Mouse (Mus musculus) regulatory T cell (primary cell): ENCODE data around the gene Dcbld2.

ENCODE experiments used
- in situ Hi-C: fragments of 300-600 bp; cut with MboI, MseI; formaldehyde crosslinking; loops from one replicate; pipeline ENCODE4 v1.15.1; 2025; ENCODE audit warnings: high pct_unique_total_duplicates

Gene Dcbld2

DNA sequence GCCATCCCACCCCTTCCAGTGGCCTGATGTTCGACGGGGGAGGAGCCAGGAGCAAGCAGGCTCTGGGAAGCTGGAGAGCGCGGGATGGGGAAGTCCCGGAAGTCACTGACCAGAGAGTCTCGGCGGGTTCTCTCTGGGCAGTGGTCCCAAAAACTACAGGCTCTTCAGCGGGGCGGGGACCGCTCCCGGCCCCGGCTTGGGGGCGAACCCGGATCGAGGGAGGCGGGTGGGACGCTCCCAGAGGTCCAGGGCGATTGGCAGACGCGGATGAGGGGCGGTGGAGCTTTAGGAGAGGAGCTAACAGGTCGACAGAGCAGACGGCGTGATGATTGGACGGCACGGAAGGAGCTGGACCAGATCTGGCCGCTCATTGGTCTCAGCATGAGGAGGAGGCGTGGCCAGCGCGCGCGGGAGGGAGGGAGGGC is at the start of gene Dcbld2:
TSS of gene Dcbld2 (plus strand) at position 382 of the 425 bp plus-strand sequence.
- in situ Hi-C loops = loop anchor here (25.0 kb wide), 1 partner anchor 1229 kb away; the partner anchor contains the start of gene Arl6

DNA sequence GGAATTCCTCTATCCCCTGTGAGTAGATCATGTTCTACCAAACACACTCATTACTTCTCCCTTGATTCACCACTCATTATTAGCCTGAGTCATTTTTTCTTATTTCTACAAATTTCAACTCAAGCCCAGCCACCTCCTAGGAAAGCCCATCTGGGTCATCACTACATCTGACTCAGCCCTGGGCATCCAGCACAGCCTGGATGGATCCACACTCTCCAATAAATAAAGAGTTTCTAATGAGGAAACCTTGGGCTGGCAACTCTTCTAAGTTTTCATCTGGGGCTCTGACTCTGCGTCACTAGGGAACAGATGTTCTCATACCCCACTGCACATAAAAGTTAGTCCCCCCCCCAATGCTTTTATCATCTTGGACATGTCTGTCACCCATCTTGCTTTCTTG is 31.1 kb upstream of the Dcbld2 start:
- in situ Hi-C loops = no loop called here

DNA sequence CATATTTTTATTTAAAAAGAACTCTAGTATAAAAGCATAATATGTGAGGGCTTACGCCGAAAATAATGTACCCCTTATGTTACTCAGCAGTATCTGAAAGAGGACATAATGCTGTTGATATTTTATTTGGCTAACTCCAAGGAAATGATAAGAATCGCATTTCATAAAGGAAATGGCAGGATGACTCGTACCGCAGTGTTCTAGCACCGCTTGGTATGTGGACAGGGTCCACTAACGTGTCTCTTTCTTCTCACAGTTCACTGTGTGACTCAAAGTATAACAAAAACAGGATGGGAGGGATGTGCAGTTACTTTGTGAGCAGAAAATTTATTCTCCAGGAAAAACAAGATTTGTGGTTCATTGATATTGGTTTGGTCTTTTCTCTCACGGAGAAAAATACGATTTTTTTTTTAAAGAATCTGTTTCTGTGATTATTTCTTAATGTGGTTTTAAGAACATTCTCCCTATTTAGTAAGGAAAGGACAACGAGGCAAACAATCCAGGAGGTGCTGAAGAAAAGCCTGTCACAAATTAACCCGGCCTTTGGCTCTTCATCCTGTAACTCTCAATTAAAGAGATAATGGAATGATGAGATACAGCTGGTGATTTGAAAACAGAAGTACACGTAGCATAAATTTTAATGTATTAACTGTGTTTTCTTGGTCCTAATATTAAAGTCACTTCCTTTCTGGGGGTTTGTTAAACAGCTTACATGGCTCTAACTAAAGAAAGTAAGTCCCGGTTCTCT is 30.3 kb upstream of the Dcbld2 start:
- in situ Hi-C loops = no loop called here

DNA sequence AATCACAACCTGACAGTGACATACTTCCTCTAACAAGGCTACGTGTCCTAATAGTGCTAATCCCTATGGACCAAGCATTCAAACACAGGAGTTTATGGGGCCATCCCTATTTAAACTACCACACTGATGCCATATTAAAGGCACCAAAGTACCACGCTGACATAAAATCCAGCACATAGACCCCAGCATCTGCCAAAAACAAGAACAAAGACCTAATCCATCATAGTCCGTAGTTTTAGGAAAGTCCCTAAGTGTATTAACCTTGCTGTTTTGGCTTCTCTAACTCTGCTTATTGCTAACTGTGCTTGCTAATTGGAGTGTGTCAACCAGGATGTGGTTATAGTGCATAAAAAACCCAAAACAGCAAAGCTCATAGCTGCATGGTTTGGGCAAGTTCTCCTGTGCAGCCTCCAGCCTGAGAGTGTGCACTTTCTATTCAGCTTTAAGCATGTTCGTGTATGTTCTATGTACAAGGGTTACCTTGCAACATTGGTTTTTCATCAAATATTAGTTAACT is 21.9 kb upstream of the Dcbld2 start:
- in situ Hi-C loops = no loop called here

DNA sequence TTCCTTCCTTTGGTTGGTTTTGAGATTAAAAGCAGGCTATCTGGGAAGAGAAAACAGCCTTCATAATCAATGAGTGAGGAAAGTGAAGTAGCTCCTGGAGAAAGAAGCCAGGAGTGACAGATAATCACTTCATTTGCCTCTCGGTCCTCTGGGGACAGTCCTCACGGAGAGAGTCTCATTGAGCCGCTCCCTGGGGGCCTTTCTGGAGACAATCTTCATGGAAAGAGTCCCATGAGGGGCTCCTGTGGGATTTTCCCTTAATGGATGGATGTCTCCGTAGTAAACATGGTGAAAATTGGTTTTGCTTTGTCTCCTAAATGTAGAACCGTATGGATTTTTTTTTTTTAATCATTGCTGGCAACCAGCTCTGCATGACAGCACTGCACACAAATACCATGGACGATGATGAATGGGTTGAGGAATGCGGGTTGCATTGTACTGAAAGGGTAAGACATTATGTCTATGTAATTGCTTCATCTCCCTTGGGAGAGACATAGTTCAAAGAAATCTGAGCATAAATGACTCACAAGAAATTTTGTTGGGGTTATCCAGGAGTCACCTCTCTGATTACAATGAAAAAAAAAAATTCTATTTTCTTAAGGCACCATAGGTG is 19.0 kb upstream of the Dcbld2 start:
- in situ Hi-C loops = no loop called here

DNA sequence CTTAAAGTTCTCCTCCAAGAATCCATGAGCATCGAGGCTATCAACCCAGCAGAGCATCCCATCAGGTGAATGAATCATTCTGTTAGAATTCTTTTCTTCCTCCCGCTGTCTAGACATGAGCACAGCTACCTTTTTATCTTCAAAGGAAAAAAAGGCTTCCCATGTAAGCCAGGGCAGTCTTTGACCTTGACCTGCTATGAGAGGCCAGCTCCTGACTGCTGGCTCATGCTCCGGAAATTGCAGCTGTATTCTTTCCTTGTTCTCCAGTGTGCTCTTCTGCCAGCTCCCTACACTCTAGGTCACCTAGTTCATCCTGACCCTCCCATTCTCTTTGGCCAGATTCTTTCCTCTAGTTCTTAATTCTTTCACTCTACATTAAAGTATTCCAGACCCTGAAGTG is 15.2 kb upstream of the Dcbld2 start:
- in situ Hi-C loops = no loop called here

DNA sequence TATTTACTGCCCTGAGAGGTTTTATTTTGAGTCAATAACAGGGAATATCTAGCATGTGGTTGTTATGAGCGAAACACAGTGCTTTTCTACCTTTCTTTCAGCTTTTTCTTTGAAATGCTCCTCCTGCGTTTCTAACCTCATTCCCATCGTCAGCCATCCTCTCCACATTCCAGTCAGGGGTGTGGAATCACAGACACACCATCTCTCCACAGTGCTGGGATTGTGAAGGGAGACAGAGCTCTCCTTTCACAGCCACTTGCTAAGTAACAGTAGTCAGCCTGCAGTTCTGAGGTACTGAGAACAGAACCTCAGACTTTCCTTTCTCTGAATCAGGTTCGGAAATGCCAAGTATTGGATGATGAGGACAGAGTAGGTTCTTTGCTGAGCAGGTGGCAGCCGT is 14.1 kb upstream of the Dcbld2 start:
- in situ Hi-C loops = no loop called here

DNA sequence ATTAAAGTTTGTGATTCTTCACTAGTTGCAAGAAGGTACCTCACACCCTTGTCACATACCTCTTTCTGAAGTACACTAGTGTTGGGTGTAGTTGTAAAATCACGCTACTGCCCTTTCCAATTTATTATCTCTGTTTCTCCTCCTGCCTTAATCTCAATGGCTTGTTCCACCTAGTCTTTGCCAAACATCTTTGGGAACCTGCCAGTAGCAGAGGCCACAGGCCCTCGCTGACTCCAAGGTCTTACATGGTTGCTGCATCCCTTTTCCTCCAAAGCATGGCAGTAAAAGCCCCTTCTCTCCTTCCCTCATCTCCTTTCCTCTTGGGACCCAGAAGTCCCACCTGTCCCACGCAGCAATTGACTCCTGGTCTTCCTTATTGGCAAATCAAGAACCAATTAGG is 9.6 kb upstream of the Dcbld2 start:
- in situ Hi-C loops = no loop called here

DNA sequence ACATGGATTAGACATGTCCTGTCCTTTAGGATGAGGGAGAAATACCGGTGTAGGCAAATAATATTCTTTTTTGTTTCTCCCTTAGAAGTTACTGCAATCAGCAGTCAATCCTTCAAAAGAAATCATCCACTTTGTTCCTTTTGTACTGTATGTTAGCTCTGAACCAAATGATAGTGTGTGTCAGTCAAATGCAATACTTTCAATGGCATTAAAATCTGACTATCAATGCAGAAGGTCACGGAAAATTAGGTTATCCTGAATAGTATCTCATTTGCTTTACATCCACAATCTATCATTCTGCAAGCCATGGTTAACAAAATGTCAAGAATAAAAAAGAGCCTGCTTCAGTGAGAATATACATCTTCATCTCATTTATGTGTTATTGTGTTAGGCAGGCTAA is 7.2 kb upstream of the Dcbld2 start:
- in situ Hi-C loops = loop anchor here (25.0 kb wide), 1 partner anchor 1236 kb away; the partner anchor contains the start of gene Arl6

DNA sequence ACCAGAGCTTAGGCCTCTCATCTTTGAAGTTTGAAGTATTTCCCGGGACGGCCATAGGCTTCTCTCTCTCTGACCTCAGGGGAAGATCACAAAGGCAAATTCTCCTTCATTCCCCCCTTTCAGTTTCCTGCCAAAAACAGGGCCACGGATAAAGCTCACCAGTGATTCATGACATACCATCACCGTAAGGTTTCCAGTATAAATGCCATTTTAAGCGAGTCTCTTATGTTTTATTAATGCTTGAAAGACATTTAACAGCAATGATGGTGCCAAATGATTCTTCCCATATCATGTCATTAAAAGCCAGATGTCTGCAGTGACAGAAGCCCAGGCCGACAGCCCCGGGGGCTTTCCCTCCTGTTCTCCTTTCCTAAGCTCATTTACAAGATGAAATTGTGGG is 3.6 kb upstream of the Dcbld2 start:
- in situ Hi-C loops = loop anchor here (25.0 kb wide), 1 partner anchor 1233 kb away; the partner anchor contains the start of gene Arl6

DNA sequence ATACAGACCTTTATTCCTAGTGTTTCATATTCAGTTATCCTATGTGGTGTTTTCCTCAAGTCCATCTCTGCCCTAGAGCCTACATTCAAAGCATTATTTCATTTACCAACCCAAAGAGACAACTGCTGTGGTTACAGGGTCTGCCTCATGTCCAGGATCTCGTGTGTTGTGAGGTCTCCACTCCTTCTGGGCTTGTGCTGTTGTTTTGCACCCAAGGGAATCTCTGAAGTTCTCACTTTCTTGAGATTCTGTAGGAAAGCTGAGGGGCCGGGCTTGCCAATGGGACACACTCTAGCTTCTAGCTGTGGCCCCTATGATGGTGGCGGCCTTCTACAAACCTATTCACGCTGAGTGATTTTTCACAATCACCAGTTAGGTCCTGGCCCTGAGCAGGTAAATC is 3.0 kb upstream of the Dcbld2 start:
- in situ Hi-C loops = loop anchor here (25.0 kb wide), 1 partner anchor 1232 kb away; the partner anchor contains the start of gene Arl6

DNA sequence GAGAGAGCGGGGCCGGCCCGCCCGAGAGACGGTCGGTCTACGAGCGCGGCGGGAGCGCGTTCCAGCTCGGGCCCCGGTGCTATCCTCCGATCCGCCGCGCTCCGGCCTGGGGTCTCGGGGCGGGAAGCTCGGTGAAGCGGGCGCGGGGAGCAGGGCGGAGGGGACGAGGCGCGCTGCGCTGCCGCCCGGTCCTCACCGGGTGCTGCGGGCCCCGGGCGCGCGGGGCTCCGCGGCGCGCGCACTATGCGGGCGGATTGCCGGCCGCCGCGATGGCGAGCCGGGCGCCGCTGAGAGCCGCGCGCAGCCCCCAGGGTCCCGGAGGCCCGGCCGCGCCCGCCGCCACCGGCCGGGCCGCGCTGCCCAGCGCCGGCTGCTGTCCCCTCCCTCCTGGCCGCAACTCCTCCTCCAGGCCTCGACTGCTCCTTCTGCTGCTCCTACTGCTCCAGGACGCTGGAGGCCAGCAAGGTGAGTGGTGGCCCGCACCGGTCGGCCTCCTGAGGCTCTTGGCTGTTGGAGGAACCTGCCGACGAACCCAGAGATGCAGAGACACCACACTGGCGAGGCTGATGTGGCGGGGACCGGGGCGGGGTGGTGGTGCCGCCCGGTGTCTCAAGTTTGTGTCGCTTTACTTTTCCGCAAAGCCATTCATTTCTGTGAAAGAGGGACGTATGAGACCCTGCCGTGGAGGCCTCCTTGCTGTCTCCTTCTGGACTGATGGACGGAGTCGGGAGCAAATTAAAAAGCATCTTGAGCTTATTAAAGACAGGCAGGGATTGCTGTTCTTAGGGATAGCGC is 441 bp downstream of the Dcbld2 start:
- in situ Hi-C loops = loop anchor here (25.0 kb wide), 1 partner anchor 1229 kb away; the partner anchor contains the start of gene Arl6

DNA sequence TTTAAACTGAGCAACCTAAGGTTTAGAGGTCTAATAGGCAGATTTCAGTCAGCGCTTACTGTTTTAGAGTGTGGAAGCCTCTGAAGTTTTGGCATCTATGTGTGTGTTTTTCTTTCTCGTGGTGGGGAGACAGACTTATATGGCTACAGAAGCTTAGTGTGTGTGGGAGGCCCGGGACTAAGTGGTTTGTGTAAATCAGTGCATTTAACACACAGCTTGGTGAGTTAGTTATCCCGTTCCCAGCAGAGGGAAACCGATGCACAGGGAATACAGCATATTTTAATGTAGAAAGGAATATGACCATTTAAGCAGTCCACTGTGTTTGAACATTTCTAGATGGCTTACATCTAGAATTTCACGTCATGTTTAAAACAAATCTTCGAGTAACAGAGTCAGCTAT is 1.6 kb downstream of the Dcbld2 start:
- in situ Hi-C loops = loop anchor here (25.0 kb wide), 1 partner anchor 1227 kb away; the partner anchor contains the start of gene Arl6

DNA sequence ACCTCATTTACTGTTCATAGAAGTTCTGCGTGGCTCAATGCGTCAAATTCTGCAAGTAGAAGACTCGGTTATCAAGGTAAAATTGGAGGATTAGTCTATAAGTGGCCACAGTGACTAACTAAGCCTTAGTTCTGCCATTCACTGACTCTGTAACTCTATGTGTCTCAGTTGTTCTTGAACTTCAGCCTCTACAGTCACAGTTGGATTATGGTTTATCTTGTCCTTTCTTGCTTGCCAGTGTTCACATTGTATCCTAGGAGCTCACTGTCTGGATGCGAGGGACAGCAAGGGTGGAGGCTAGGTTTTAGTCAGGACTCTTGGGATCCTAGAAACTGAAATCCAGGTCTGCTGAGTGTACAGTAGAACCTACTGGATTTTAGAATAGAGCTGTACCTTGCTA is 6.6 kb downstream of the Dcbld2 start:
- in situ Hi-C loops = loop anchor here (25.0 kb wide), 1 partner anchor 1222 kb away; the partner anchor contains the start of gene Arl6

DNA sequence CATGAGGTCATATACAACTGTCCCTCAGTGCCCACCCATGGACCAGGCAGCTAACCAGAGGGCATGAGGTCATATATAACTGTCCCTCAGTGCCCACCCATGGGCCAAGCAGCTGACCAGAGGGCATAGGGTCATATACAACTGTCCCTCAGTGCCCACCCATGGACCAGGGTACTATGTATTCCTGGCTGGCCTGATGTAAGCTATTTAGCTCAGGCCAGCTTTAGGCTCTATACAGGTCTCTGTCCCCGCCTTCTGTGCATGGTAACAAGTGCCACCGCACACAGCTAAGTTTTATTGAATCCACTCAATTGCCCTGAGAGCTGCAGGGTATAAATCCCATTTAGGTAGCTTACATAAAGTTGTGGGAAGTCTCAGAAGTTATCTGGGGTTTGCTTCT is 7.3 kb downstream of the Dcbld2 start:
- in situ Hi-C loops = loop anchor here (25.0 kb wide), 1 partner anchor 1222 kb away; the partner anchor contains the start of gene Arl6

DNA sequence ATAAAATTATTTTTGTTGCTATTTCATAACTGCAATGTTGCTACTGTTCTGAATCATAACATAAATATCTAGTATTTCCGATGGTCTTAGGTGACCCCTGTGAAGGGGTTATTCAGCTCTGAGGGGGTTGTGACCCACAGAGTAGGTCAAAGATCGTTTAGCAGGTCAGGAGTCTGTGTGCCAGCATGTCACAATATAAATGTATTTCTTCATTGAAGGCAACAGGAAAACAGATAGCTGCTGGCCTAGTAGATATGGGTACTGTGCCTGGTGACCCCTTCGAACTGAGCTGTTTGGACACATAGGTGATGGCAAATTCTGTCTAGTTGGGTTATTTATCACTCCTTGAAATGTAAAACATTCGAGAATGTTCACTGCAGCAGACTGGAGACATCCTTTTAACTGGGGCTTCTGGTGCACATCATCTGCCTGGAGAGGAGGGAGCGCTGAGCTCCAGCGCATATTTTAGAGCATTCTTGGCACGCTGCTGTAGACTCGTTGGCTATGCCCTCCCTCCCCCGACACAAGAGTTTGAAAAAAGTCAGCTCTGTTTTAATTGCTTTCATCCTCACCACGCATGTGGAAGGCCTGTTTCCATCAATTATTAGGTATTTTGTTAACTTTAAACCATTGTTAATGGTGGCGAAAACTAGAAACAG is 13.6 kb downstream of the Dcbld2 start:
- in situ Hi-C loops = loop anchor here (25.0 kb wide), 1 partner anchor 1215 kb away; the partner anchor contains the start of gene Arl6

DNA sequence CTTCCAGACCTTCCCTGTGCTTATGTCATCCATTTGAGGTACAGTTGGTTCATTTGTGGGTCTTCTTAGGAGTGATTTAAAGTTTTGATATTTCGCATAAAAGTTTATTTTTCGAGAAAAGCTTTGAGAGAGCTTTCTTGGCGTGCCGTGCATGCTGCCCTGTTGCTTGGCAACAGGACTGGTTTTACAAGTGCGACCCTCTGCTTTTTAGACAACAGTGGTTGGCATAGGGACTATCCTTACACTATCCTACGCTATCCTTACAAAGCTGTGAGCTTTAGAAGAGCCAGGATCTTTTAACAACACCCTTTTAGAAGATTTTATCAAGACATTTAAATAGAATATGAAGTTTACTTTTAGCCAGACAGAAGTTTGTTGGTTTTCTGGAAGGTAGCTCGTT is 22.0 kb downstream of the Dcbld2 start:
- in situ Hi-C loops = loop anchor here (10.0 to 25.0 kb wide), 2 partner anchors 145 to 793 kb away; no protein-coding TSS in a partner anchor

DNA sequence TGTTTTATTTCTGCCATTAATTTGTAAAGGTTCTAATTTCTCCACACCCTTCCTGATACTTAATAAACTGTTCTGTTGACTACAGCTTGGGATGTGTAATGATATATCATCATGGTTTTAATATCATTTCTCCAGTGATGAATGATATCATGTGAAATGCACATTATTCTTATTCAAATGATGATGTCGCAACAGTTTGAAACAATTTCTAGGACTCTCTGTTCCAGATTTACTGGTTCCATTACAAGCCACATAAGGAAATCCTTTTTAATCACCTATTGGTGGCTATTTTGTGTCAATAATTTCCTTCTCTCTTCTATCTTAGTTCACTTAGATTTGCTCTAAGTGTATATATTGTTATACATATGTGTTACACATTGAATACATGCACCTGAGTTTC is 24.1 kb downstream of the Dcbld2 start:
- in situ Hi-C loops = loop anchor here (10.0 to 25.0 kb wide), 2 partner anchors 148 to 795 kb away; no protein-coding TSS in a partner anchor

DNA sequence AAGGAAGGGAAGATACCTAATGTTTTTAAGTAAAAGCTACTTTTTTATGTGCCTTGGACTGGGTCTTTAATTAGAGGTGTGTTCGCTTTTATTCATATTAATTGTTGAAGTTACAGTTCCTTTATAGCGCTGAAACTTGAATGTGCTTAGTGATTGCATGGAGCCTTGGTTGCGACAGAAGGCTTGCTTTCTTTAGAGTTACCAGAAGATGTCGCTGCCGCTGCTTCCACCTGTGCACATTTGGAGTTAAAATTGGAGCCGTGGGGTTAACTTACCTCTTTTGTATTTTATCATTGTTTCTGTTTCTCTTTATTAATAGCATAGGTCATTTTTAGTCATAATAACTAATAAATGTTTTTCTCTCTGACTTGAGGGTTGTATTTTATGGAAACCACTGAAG is 36.5 kb downstream of the Dcbld2 start:
- in situ Hi-C loops = loop anchor here (25.0 kb wide), 1 partner anchor 807 kb away; no protein-coding TSS in a partner anchor
